Mouse (Mus musculus): ENCODE results near the gene Prpf8. TPM values are rescaled to one million over a fixed set of nuclear protein-coding genes. Genes with fewer than 3 reads are reported as not detected.
"Not testable (repeated sequence)": the region's sequence is repeated elsewhere in the genome, so short reads cannot be mapped to it uniquely, and the experiment has no call there.

The Prpf8 gene
- 100 to 1,000 TPM; 125 to 129 TPM for total RNA-seq (2021)

DNA sequence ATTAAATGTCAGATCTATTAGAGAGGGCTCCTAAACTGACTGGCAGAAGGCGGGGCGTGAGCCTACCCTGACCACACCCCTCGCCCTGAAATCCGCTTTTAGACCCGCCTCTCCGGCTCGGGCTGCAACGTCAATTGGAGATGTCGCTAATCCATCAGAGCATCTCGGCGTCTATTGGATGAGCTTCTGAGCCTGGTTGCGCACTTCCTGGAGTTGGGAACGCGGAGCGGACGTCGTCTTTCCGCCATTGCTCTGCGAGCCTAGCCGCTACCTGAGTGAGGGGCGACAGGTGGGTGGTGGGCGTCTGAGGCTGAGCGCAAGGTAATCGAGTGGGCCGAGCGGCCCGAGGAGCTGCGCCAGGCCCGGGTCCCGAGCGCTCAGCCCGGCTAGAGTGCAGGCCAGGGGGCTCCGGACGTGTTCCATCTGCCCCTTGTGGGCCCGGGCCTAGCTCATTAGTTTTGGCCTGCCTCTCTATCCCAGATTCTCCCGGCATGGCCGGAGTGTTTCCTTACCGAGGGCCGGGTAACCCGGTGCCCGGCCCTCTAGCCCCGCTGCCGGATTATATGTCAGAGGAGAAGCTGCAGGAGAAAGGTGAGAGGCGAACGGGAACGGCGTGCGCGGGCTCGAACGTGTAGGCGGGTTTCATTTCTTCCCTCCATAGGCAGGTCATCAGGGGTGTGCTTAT is at the start of gene Prpf8:
Gene Prpf8 (plus strand): TSS at position 216 of the 685 bp plus-strand sequence.
- peak; percentile 94 to 95 for DNase-seq (ENCODE audit: extremely low spot score in 1 of 2, low spot score in 1 of 2)

DNA sequence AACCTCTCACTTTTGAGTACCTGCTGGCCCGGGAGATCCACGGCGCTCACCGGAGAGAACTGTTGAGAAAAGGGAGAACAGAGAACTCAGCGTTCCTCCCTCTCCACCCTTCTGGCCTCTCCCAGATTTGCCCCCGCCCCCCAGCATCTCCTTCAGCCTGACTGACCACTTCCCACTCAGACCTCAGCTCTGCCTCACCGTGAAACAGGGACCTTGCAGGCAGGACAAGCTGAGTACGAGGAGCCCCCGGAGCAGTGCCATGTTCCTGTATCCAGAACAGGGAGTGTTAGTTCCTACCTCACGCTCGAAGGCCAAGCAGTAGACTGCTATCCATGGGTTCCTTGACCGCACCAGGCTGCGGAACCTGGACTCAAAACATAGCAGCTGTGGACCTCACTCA is 48.4 kb upstream of the Prpf8 start:
- DNase-seq (ENCODE audit: extremely low spot score in 1 of 2, low spot score in 1 of 2): no peak

DNA sequence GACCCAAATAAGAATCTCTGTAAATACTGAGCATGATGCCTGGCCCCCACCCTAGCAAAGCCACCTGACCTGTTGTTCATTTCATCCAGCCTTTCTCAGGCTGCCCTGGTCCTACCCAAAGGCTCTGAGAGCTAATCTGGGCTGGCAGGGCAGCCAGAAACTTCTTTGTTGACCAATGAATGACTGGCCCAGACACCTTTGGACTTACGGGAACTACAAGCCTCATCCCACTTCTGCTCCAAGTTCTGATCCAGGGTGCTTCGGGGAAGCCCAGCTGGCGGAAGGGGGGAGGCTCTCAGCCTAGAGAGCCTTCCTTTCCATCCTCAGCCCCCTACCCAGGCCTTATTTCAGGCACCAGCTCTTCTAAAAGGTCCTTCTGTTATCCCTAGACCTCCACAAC is 47.8 kb upstream of the Prpf8 start:
- no peak for DNase-seq (ENCODE audit: extremely low spot score in 1 of 2, low spot score in 1 of 2)

DNA sequence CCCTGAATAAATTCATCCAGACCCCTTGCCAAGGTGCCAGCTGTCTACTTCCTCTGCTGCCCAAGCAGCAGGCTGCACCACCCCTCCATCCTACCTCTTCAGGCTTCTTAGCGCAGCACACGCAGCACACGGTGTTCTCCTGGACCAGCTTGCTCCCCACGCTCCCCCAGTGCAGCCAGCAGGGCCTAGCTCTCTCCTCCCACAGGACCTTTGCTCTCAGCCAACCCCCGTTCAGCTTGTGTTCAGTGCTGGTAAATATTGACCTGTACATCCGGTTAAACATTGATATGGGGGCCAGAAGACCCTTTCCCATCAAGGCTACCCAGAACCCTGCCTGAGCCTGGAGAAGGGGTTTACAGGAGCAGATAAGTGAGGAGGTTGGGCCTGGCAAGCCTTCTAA is 47.3 kb upstream of the Prpf8 start, which contains the start of gene Serpinf2:
Gene Serpinf2 (minus strand): TSS at position 229 of the 400 bp plus-strand sequence.
- DNase-seq (ENCODE audit: extremely low spot score in 1 of 2, low spot score in 1 of 2): no peak

DNA sequence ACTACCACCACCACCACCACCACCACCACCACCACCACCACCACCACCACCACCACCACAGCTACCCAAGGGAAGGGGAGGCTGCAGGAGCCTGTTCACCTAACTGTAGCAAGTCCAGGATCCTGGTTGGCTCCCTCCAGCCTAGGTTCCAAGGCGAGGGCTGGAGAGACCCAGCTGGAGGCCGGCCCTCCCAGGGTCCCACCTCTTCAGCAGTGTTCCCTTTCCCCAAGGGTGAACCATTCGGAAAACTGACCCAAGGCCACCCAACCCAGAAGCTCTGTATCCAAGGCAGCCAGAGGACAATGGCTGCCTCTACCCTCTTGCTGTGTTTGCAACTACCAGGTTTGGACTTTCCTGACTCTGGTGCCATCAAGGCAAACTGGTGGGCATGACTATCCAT is 46.7 kb upstream of the Prpf8 start:
- no peak for DNase-seq (ENCODE audit: extremely low spot score in 1 of 2, low spot score in 1 of 2)

DNA sequence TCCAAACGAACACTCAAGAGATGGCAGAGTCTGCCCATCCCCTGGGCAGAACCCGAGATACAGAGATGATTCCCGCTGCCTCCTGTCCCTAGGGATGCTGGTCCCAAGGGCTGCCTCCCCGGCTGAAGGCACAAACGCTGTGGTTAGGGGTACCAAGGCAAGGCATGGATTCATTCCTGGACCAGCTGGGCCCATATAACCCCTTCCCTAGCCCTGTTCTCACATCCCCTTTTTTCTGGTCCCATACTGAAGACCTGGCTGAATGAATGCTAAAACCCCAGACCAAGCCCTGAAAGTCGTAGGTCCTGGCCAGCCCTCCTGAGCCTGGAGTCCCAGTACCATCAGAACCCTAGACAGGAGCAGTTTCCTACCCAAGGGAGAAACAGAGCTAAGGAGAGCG is 45.6 kb upstream of the Prpf8 start:
- no peak for DNase-seq (ENCODE audit: extremely low spot score in 1 of 2, low spot score in 1 of 2)

DNA sequence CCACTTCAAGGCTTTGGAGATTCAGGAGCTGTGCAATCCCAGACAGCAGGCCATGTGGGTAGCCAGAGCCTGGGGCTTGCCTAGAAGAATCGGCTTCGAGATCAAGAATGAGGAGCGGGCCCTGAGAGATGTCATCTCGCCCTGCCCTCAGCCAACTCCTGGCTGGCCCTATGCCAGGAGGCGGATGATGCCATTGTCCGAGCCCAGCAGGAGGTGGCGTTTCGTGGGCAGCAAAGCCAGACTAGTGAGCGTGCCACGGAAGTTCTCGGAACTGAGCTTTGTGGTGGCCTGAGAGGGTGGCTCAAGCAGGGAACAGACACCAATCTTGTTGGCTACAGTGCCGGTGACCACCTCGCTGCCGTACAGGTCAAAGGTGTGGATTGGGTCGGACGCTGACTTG is 45.0 kb upstream of the Prpf8 start:
- no peak for DNase-seq (ENCODE audit: extremely low spot score in 1 of 2, low spot score in 1 of 2)

DNA sequence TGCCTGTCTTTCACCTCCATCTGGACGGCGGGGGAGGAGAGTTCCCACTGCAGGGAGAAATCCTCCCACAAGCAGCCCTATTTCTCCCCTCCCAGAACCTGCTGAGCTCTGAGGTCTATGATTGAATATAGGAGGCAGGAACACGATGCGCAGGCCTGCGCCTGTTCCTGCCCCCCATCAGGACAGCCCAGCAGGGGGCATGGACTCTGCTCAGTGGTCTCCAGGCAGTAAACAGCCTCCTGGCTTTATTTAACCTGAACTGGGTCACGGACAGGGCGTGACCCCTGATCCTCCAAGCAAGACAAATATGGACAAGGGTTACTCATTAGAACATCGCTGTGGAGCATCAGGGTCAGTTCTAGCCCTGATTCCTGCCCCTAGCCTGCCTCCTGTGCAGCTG is 42.9 kb upstream of the Prpf8 start:
- DNase-seq (ENCODE audit: extremely low spot score in 1 of 2, low spot score in 1 of 2): no peak

DNA sequence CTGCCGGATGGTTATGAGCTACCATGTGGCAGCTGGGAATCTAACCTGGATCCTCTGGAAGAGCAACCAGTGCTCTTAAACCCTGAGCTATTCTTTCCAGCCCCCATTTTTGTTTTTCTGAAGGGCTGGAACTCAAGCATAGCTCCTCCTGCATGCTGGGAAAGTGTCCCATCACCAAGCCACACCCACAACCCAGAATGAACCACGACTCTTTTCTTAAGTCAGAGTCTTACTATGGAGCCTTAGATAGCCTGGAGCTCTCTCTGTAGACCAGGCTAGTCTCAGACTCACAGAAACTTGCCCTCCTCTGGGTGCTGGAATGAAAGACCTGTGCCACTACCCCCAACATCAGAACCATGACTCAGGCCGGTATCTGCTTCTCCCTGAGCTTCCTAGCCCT is 38.0 kb upstream of the Prpf8 start:
- no peak for DNase-seq (ENCODE audit: extremely low spot score in 1 of 2, low spot score in 1 of 2)

DNA sequence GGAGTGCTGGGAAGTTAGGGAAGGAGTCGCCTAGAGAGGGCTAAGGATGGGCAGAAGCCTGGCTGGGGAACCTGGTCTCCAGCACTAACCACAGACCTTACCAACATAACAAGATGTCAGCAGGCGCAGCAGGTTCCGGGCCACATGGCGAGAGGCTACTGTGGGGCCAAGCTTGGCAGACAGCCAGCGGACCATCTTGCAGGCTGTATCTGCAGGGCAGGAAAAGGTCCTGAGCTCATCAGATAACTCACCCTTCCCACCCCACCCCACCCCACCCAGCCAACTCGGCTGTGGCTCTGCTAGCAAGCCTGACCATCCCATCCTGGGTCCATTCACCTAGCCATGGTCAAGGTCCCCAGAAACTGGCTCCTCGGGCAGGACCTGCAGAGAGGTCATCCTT is 36.9 kb upstream of the Prpf8 start:
- no peak for DNase-seq (ENCODE audit: extremely low spot score in 1 of 2, low spot score in 1 of 2)

DNA sequence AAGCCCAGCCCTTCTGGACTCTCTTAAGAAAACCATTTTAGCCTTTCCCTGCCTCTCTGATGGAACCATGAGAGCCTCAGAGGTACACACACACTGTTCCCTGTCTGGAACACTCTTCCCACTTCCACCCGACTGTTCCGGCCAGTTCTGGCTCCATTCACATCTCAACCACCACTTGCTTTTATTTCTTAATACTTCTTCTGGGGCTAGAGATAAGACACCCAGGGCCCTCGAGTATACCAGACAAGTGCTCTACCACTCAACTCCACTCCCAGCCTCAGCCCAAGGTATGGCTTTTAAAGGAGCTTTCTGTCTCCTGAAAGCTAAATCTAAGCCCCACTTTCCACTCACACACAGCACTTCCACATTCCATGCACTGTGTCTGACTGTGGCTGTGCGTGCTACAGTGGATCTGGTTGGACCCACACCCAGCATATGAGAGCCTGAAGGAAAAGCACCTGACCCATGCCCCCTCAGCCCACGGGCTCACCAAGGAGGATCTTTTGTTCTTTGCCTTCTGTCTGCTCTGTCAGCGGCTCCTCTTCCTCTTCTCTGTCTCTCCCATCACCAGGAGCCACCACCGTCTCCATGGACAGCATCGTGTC is 36.2 kb upstream of the Prpf8 start:
- no peak for DNase-seq (ENCODE audit: extremely low spot score in 1 of 2, low spot score in 1 of 2)

DNA sequence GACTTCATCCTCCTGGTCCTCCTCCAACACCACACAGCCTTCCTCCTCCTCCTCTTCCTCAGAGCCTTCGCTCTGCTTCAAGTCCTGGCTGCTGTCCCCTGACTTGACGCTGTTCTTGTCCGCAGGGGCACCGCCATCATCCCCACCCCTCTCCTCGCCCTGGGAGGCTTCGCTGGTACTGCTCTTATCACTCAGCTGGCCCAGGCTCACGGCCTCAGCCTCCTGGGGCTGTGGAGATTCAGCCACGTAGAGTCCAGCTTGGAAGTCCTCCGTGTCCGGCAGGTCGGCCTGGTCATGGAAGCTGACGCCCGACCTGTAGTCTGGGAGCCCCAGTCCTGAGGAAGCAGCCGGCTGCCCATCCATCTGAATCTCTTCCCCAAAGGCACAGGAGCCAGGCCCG is 35.7 kb upstream of the Prpf8 start:
- no peak for DNase-seq (ENCODE audit: extremely low spot score in 1 of 2, low spot score in 1 of 2)

DNA sequence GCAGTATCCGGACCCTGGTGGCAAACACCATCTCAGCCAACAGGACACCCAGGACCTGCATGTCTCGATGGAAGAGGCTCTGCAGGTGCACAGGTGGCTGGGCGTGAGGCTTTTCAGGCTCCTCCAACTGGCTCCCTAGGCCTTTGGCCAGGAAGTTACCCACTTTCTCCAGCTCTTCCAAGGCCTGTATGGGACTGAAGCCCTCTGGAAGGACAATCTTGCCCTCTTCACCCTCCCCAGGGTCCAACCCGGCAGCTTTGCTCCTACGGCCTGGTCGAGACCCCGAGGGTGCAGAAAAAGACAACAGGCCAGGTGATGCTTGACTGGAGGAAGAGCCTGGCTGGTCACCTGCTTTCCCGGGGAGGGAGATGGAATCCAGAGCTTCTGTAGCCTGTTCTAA is 34.5 kb upstream of the Prpf8 start:
- DNase-seq (ENCODE audit: extremely low spot score in 1 of 2, low spot score in 1 of 2): no peak

DNA sequence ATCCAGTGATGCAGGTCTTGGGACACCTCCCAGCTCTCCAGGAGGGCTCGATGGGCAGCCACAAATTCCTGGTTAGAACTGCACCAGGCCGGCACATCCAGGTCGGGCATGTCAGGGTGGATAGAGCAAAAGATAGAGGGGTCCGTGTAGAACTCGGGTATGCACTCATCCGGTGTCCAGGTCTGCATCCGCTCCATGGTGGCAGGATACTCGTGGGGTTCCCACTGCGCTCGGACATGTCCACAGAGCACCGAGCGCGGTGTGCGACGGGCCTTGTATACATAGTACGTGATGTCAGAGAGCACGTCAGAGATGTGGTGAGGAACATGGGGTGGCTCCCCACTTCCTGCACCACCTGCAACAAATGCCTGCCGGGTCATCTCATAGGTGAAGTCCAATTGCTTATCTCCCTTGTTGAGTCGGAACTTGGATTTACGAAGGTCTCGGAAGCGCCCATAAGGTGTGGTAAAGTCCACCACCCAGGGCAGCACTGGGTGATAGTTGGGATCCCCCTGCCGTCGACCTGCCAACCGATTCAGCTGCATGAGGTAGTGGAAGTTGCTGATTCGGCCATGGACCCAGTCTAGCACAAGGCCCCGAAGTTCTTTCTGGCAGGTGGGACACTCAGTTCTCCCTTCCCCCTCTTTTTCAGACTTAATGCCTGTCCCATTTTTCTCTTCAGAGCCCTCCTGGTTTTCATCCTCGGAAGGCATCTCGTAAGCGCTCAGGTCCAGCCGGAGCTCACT is 33.6 kb upstream of the Prpf8 start:
- DNase-seq (ENCODE audit: extremely low spot score in 1 of 2, low spot score in 1 of 2): no peak

DNA sequence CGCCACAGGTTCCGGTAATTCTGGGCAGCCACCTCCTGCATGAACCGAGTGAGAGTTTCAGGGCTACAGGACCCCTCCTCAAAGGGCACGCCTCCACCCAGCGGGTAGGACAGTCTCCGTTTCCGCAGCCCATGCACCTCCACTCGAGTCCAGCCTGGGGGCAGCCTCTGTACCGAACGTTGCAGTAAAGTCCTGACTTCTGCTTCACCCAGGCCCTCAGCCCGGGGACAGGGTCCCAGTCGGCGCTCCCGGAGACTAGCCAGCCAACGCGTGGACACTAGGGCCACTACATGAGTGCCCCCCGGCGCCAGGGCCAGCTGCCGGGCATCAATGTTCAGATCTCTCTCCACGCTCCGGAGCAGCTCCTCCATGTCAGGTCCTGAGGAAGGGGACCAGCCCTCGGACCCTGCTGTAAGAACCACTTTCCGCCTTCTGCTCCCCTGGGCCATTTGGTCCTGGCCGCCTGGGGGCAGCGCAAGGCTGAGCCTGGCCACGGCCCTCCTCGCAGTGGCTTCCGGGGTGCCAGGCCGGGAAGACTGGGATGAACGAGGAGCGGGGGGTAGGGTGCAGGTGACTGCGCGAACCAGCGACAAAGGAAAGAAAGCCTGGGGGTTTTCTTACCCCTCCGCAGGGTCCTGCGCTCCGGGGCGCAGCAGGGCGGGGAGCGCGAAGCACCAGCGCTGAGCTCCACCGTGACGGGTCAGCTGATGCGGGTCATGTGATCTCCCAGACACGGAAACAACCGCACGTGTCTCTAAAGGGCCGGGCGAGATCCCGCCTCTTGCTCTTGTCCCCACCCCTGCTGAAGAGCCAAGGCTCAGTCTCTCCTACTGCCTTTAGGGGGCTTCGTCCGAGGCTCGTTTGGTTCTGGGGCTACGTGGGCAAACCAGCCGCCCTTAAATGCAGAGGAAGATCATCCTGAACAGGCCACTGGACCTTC is 32.4 kb upstream of the Prpf8 start, which contains the start of gene Wdr81:
Gene Wdr81 (minus strand): TSS at position 727 of the 940 bp plus-strand sequence.
- DNase-seq (ENCODE audit: extremely low spot score in 1 of 2, low spot score in 1 of 2): peak; percentile 69 to 78

DNA sequence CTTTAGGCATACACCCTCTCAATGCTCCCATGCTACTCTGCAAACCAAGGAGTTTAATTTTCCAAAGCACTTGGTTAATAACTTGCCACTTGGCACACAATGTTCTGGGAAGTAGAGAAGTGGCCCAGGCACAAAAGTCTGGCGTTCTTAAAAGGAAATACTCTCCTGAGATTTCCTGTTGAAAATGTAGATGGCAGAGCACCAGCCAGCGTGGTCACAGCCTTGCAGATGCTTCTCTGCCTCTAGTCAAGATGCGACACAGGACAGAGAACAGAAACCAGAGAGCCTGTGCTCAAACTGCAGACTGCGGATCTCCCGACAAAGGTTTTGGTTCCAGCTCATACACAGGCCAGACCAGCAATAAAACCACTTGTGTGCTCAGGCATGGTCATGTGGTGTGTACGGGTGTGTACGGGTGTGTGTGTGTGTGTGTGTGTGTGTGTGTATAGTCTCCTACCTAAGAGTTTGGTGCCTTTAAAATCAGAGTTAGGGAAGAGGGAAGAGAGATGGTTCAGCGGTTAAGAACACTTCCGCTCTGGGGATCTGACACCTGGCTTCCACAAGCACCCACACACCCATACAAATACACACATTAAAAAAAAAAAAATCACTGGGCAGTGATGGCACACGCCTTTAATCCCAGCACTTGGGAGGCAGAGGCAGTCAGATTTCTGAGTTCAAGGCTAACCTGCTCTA is 31.4 kb upstream of the Prpf8 start:
- DNase-seq (ENCODE audit: extremely low spot score in 1 of 2, low spot score in 1 of 2): no peak

DNA sequence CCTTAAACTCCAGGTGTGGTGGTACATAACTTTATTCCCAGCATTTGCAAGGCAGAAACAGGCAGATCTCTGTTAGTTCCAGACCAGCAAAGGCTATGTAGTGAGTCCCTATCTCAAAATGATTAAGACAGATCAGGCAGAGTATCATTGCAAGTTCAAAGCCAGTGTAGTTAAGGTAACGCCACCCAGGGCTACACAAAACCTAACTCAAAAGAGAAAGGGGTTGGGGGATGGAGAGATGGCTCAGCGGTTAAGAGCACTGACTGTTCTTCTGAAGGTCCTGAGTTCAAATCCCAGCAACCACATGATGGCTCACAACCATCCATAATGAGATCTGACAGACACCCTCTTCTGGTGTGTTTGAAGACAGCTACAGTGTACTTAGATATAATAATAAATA is 30.6 kb upstream of the Prpf8 start:
- DNase-seq (ENCODE audit: extremely low spot score in 1 of 2, low spot score in 1 of 2): not testable (repeated sequence)

DNA sequence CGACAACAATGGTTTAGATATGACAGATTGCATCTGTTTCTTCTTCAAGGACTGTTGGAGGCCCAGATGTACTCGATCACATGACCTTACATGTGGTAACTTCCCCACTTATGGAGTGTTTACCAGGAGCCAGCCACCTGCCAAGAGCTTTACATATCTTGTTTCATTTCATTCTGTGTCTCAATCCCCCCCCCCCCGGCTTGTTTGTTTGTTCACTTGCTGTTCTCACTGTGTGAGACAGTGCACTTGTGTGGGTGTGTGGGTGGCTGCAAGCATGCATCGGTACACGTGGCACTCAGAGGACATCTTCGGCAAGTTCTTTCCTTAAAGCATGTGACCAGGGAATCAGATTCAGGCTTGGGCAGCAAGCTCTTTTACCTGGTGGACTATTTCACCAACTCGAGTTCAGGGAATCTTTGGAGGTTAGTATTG is 30.2 kb upstream of the Prpf8 start:
- DNase-seq (ENCODE audit: extremely low spot score in 1 of 2, low spot score in 1 of 2): no peak

DNA sequence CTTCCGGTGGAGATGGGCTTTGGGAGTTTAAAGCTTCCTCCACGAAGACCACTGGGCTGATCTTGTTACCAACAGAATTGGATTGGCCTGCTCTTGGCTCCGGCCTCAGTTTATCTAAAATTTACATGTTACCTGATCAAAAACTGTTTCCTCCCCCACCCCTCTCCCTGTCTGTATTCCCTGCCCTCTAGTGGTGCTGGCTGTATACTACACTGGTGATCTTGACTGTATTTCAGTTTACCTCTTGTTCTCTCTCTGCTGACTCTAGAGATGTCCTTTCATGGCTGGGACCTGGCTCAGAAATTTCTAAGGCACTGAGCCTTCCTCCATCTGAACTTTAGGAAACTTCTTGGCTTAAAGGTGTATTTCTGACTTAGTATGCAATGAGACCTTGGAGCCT is 28.4 kb upstream of the Prpf8 start:
- DNase-seq (ENCODE audit: extremely low spot score in 1 of 2, low spot score in 1 of 2): peak in 1 of 2 experiments; percentile 41

DNA sequence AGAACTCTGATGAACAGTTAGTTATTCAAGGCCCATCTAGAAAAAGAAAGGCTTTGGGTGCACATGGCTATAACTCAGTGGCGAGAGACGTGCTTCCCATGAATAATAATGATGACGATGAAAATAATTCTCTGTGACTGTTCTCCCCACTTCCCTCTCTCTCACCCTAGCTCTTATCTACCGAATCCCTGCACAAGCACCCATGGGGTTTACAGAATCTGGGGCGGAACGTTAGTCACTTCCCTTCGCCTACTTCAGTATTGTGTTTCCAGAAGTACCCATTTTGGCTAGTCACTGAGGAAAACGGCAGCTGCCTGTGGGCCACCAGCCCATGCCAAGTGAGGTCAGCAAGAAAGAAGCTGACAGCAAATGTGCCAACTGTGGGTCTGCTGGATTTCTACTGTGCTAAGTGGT is 28.0 kb upstream of the Prpf8 start:
- no peak for DNase-seq (ENCODE audit: extremely low spot score in 1 of 2, low spot score in 1 of 2)

All from layer of hippocampus, postnatal 25 days (tissue).